Mouse (Mus musculus) mesoderm, embryonic 11.5 days (tissue): ENCODE results near the gene Gm28048.

ENCODE experiments used
- DNase-seq: peaks from one replicate; pipeline ENCODE4 v3.0.0-alpha.2; 2012; ENCODE audit warnings: low read depth, low spot score

Gene Gm28048

GRCm38 (mm10) chr11:22838361-22838760 is 143.5 kb downstream of the Gm28048 start:
- no peak for DNase-seq

- DNase-seq: no peak
These were observed 145.6 kb downstream of the Gm28048 start for GRCm38 (mm10) chr11:22836269-22836668.

GRCm38 (mm10) chr11:22832600-22832999 is 149.3 kb downstream of the Gm28048 start:
- DNase-seq: no peak

GRCm38 (mm10) chr11:22831916-22832315 is 150.0 kb downstream of the Gm28048 start:
- DNase-seq: no peak

- DNase-seq: no peak
These were observed 151.2 kb downstream of the Gm28048 start for GRCm38 (mm10) chr11:22830684-22831083.

GRCm38 (mm10) chr11:22830179-22830611 is 151.7 kb downstream of the Gm28048 start:
- no peak for DNase-seq

GRCm38 (mm10) chr11:22828988-22829632 is 152.8 kb downstream of the Gm28048 start:
- DNase-seq: no peak

GRCm38 (mm10) chr11:22827514-22828080 is 154.3 kb downstream of the Gm28048 start:
- DNase-seq: no peak

GRCm38 (mm10) chr11:22826665-22827064 is 155.2 kb downstream of the Gm28048 start:
- DNase-seq: no peak

- DNase-seq: no peak
These were observed 155.8 kb downstream of the Gm28048 start for GRCm38 (mm10) chr11:22826051-22826450.

- DNase-seq: no peak
These were observed 156.3 kb downstream of the Gm28048 start for GRCm38 (mm10) chr11:22825548-22825947.

- DNase-seq: no peak
These were observed 157.7 kb downstream of the Gm28048 start for GRCm38 (mm10) chr11:22824049-22824705.

GRCm38 (mm10) chr11:22821243-22821642 is 160.6 kb downstream of the Gm28048 start:
- DNase-seq: no peak

GRCm38 (mm10) chr11:22818371-22818770 is 163.5 kb downstream of the Gm28048 start:
- no peak for DNase-seq

- no peak for DNase-seq
These were observed 166.0 kb downstream of the Gm28048 start for GRCm38 (mm10) chr11:22815877-22816276.

GRCm38 (mm10) chr11:22815143-22815542 is 166.7 kb downstream of the Gm28048 start:
- DNase-seq: no peak

GRCm38 (mm10) chr11:22813921-22814704 is 167.8 kb downstream of the Gm28048 start:
- no peak for DNase-seq

- no peak for DNase-seq
These were observed 168.5 kb downstream of the Gm28048 start for GRCm38 (mm10) chr11:22813427-22813826.

- DNase-seq: no peak
These were observed 170.5 kb downstream of the Gm28048 start for GRCm38 (mm10) chr11:22811413-22811812.

- no peak for DNase-seq
These were observed 172.3 kb downstream of the Gm28048 start for GRCm38 (mm10) chr11:22809465-22810096.

GRCm38 (mm10) chr11:22808040-22808439 is 173.8 kb downstream of the Gm28048 start:
- DNase-seq: no peak

GRCm38 (mm10) chr11:22805171-22805570 is 176.7 kb downstream of the Gm28048 start:
- DNase-seq: no peak
